Mouse (Mus musculus) lung, adult 10 weeks (tissue): ENCODE data around the gene Grpel1. TPM values are rescaled to one million over a fixed set of nuclear protein-coding genes. Genes with fewer than 3 reads are reported as not detected.

Experiments
- polyA plus RNA-seq: library from polyadenylated mRNA; stranded (reverse); fragments of 350-450 nt; fragmentation: Illumina TruSeq; extraction: RNeasy Lipid Tissue Mini Kit (QIAGEN cat#74804); gene quantifications from one replicate; pipeline ENCODE4 v1.2.3, GENCODE M21; 2014; ENCODE audit warnings: low read depth, low replicate concordance; ENCODE audit not compliant: insufficient read depth

Gene Grpel1
- 21.4 TPM for polyA plus RNA-seq

DNA sequence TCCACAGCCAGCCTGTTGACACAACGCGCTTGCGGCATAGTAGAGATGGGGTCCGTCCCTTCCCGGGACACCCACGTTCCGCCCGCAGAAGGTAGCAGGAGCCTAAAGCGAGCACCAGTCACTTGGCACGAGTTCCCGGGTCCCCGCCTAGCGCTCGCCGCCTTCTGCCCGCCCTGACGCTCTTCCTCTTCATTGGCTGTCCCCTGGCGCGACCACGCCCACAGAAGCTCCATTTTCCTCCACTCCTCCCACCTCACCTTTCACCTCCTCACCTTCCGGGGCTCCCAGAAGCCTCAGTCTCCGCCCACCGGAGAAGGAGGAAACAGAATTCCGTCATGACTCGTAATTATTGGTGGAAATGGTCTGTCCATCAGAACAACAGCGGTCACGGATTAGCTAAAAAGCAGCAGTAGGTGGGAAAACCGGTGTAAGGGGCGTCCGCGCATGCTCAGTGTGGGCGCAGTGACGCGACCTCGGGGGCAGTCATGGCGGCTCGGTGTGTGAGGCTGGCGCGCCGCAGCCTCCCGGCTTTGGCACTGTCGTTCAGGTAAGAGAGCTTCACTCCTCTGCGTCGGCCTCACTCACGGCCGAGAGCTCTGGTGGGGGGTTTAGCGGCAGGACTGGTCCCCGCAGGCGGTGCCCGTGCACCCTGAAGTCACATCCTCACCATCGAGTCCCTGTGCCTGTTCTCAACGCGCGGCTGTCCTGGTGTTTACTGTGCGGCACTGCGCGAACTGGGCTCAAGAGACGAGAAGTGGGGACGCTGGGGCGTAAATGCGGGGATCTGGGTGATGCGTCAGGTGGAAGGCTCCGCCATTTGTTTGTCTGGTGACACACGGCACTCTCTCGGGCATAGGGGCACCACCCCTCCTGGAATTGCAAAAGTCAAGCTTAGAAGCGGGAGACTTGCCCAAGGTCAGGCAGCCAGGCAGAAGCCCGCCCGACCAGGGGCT, at the start of gene Grpel1:
TSS of gene Grpel1 (plus strand) at position 290 of the 953 bp plus-strand sequence.

GRCm38 (mm10) chr5:36484171-36484990, 19.6 kb downstream of the Grpel1 start, which contains the start of the genes Tada2b and Ccdc96:
Gene Tada2b, minus strand, starts transcription at chr5:36484285.
Gene Ccdc96, plus strand, starts transcription at chr5:36484588.

Other genes with a start within 250 kb of the Grpel1 start
- gene Sorcs2, start 66.9 kb upstream of the Grpel1 start, polyA plus RNA-seq: 3.9 TPM
- 8.3 TPM for gene Tada2b, start 19.3 kb downstream of the Grpel1 start, polyA plus RNA-seq
- 1.3 TPM for gene Ccdc96, start 19.6 kb downstream of the Grpel1 start, polyA plus RNA-seq
- 15.8 TPM for gene Tbc1d14, start 128.3 kb downstream of the Grpel1 start, polyA plus RNA-seq
- gene D5Ertd579e, start 231.0 kb downstream of the Grpel1 start, polyA plus RNA-seq: 13.8 TPM